Mouse (Mus musculus): ENCODE data around the gene Ampd3. TPM values are rescaled to one million over a fixed set of nuclear protein-coding genes. Genes with fewer than 3 reads are reported as not detected.

Gene Ampd3
- polyA plus RNA-seq, 1 experiment, result 6.9 TPM

DNA sequence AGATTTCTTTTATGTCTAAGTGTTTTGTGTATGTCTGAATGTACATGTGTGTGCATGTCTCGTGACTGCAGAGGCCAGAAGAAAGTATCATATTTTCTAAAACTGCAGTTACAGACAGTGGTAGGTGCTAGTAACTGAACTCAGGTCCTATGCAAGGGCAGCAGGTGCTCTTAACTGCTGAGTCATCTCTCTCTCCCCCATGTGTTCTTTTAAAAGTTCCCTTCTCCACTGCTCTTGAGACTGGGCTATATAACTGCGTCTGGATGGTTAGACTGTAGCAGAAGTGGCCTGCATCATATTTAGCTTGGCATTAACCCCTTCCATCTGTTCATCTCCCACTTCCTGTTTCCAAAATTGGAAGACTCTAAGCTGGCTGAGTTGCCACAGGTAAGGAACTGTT lies 21.2 kb upstream of the Ampd3 start:
- WGBS, result 74% methylated on average over 2 of the region's 2 CpGs
- TF ChIP-seq CTCF (IDR thresholded peaks at IDR 0.05; ENCODE audit: extremely low read depth, insufficient read length, insufficient replicate concordance, low read depth, low read length), result no peak
- TF ChIP-seq POLR2A (IDR thresholded peaks at IDR 0.05; ENCODE audit: low read depth, low read length), result no peak

DNA sequence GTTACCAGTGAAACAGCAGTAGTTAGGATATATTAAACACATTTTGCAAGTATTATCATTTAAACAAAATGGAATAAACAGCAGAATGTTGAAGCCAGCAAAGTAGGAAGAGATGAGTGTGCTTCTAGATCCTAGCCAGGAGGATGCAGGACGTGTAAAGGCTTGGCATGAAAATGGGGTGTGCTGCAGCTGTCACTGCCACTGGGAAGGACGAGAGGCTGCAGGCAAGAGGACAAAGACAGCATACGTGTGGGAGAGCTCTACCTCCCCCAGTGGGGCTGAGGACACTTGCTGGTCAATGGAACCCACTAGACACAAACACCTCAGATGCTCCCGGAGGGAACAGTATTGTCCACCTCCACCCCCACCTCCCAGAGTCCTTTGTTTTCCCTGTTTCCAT lies 17.2 kb upstream of the Ampd3 start:
- Histone ChIP-seq H3K27ac (ENCODE audit: insufficient read depth, low read depth, low read length) (no peak overlapping the region), H3K36me3 (ENCODE audit: control insufficient read depth, insufficient read depth, low read length) (no peaks in the 10 kb centered on the region), H3K4me1 (ENCODE audit: control insufficient read depth, insufficient read depth, insufficient read length, low read length) (no peaks in the 10 kb centered on the region), H3K4me3 (ENCODE audit: low read depth, low read length) (no peak overlapping the region), H3K27me3 (ENCODE audit: control insufficient read depth, insufficient read depth, low read length) (no peaks in the 10 kb centered on the region)
- 68% methylated on average over 4 of the region's 4 CpGs for WGBS
- no peak for TF ChIP-seq POLR2A (IDR thresholded peaks at IDR 0.05; ENCODE audit: low read depth, low read length)
- TF ChIP-seq CTCF (IDR thresholded peaks at IDR 0.05; ENCODE audit: extremely low read depth, insufficient read length, insufficient replicate concordance, low read depth, low read length), result no peak

More for the DNA sequence above, 21.2 kb upstream of the Ampd3 start:
- H3K4me3 ChIP-seq (ENCODE audit: low read depth, low read length), result no peak overlapping the region
- no peaks in the 10 kb centered on the region for H3K36me3 ChIP-seq (ENCODE audit: control insufficient read depth, insufficient read depth, low read length)
- no peaks in the 10 kb centered on the region for H3K27me3 ChIP-seq (ENCODE audit: control insufficient read depth, insufficient read depth, low read length)
- H3K4me1 ChIP-seq (ENCODE audit: control insufficient read depth, insufficient read depth, insufficient read length, low read length), result no peaks in the 10 kb centered on the region
- no peak overlapping the region for H3K27ac ChIP-seq (ENCODE audit: insufficient read depth, low read depth, low read length)

DNA sequence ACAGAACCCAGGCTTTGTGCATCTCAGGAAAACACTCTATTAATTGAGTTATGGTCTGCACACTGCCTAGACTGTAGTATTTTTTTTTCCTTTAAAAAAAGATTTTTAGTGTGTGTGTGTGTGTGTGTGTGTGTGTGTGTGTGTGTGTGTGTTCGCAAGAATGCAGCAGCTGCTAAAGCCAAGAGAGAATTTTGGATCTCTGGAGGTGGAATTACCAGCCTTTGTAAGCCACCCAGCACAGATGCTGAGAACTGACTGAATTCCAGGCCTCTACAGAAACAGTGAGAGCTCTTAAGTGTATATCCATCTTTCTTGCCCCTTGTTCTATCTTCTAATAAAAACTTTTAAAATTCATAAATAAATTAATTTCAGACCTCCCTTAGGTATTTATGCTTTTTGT lies 16.4 kb upstream of the Ampd3 start:
- WGBS, result 95% methylated on average over 1 of the region's 1 CpGs
- TF ChIP-seq CTCF (IDR thresholded peaks at IDR 0.05; ENCODE audit: extremely low read depth, insufficient read length, insufficient replicate concordance, low read depth, low read length), result no peak
- no peak for TF ChIP-seq POLR2A (IDR thresholded peaks at IDR 0.05; ENCODE audit: low read depth, low read length)
- Histone ChIP-seq H3K4me1 (ENCODE audit: control insufficient read depth, insufficient read depth, insufficient read length, low read length) (no peaks in the 10 kb centered on the region), H3K4me3 (ENCODE audit: low read depth, low read length) (no peak overlapping the region), H3K27me3 (ENCODE audit: control insufficient read depth, insufficient read depth, low read length) (no peaks in the 10 kb centered on the region), H3K27ac (ENCODE audit: insufficient read depth, low read depth, low read length) (no peak overlapping the region), H3K36me3 (ENCODE audit: control insufficient read depth, insufficient read depth, low read length) (no peaks in the 10 kb centered on the region)

DNA sequence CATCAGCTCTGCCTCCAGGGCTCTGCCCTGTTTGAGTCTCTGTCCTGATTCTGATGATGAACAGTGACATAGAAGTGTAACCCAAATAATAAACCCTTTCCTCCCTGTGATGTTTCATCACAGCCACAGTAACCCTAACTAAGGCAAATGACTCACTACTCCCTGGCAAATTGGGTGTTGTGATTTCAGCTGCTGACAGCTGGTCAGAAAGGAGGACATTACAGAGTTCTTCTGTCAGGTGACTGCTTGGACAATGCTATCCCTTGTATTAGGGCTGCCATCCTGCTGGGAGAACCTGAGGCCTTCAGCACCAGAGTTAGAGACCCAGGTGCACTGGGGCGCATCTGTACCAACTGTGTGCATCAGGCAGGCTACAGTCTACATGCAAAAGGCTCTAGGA lies 14.7 kb upstream of the Ampd3 start:
- TF ChIP-seq CTCF (IDR thresholded peaks at IDR 0.05; ENCODE audit: extremely low read depth, insufficient read length, insufficient replicate concordance, low read depth, low read length) (no peak), POLR2A (IDR thresholded peaks at IDR 0.05; ENCODE audit: low read depth, low read length) (no peak)
- Histone ChIP-seq H3K36me3 (ENCODE audit: control insufficient read depth, insufficient read depth, low read length) (no peaks in the 10 kb centered on the region), H3K27me3 (ENCODE audit: control insufficient read depth, insufficient read depth, low read length) (no peaks in the 10 kb centered on the region), H3K4me3 (ENCODE audit: low read depth, low read length) (no peak overlapping the region), H3K27ac (ENCODE audit: insufficient read depth, low read depth, low read length) (no peak overlapping the region), H3K4me1 (ENCODE audit: control insufficient read depth, insufficient read depth, insufficient read length, low read length) (no peaks in the 10 kb centered on the region)
- WGBS, result 89% methylated on average over 1 of the region's 1 CpGs

DNA sequence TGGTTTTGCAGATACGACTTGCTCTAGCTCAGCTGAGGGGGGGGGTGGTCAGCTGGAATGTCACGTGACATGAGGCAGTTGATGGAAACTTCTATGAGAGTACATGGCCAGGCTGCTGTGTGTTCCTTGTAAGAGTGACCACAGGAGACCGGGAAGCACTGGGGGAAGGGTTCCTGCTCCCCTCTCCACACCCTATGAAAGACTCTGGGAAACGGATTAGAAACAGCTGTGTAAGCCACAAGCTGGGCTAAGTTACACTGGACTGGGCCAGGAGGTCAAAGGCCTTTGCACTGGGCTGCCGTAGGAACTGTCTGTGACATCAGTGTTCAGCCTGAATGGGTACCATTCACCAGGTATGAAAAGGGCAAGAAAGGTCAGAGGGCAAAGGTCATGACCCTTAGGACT lies 14.1 kb upstream of the Ampd3 start:
- Histone ChIP-seq H3K4me1 (ENCODE audit: control insufficient read depth, insufficient read depth, insufficient read length, low read length) (no peaks in the 10 kb centered on the region), H3K27ac (ENCODE audit: insufficient read depth, low read depth, low read length) (no peak overlapping the region), H3K4me3 (ENCODE audit: low read depth, low read length) (no peak overlapping the region), H3K36me3 (ENCODE audit: control insufficient read depth, insufficient read depth, low read length) (no peaks in the 10 kb centered on the region), H3K27me3 (ENCODE audit: control insufficient read depth, insufficient read depth, low read length) (no peaks in the 10 kb centered on the region)
- WGBS, result 63% methylated on average over 5 of the region's 5 CpGs
- TF ChIP-seq CTCF (IDR thresholded peaks at IDR 0.05; ENCODE audit: extremely low read depth, insufficient read length, insufficient replicate concordance, low read depth, low read length) (no peak), POLR2A (IDR thresholded peaks at IDR 0.05; ENCODE audit: low read depth, low read length) (no peak)

DNA sequence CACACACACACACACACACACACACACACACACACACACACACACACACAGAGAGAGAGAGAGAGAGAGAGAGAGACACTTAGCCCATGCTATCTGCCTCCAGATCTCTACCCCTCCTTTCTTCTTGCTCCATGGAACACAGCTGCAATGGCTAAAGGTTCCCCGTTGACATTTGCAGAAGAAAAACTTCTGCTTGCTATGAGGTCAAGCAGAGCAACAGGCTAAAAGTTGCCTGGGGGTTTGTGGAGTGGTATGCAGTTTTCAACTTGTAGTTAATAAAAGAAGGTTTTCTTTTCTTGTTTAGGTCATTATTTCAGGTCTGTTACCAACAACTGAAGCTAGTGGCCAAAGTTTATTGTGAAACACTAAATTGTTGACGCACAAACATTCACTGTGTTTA lies 11.6 kb upstream of the Ampd3 start:
- WGBS, result 46% methylated on average over 2 of the region's 2 CpGs
- Histone ChIP-seq H3K4me3 (ENCODE audit: low read depth, low read length) (no peak overlapping the region), H3K27me3 (ENCODE audit: control insufficient read depth, insufficient read depth, low read length) (no peaks in the 10 kb centered on the region), H3K27ac (ENCODE audit: insufficient read depth, low read depth, low read length) (no peak overlapping the region), H3K36me3 (ENCODE audit: control insufficient read depth, insufficient read depth, low read length) (no peaks in the 10 kb centered on the region), H3K4me1 (ENCODE audit: control insufficient read depth, insufficient read depth, insufficient read length, low read length) (no peaks in the 10 kb centered on the region)
- TF ChIP-seq CTCF (IDR thresholded peaks at IDR 0.05; ENCODE audit: extremely low read depth, insufficient read length, insufficient replicate concordance, low read depth, low read length) (no peak), POLR2A (IDR thresholded peaks at IDR 0.05; ENCODE audit: low read depth, low read length) (no peak)

DNA sequence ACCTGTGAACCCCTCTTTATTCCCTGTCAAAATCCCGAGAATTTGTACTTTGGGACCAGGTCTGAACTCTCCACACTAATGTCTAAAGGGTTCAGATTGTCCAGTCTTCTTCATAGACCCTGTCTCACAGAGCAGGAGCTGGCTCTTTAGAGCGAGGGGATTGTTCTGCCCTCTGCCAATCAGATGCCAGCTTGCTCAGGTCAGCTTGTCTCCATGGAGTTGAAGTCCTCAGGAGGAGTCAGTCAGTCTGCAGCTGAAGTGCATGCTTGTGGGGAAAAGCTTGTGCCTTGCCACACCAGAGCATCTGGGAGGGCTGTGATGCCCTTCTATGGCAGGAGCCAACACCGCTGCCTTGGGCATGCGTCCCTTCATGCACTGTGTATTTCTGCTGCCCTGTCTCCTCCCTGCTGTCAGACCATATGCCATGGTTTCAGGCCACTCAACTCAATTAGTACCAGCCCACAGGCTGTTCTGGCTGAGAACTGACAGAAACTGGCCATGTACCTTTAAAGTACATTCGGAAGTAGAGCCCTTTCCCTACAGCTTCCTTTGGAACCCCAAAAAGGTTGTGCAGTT lies 5.3 kb upstream of the Ampd3 start:
- no peak for TF ChIP-seq CTCF (IDR thresholded peaks at IDR 0.05; ENCODE audit: extremely low read depth, insufficient read length, insufficient replicate concordance, low read depth, low read length)
- no peak for TF ChIP-seq POLR2A (IDR thresholded peaks at IDR 0.05; ENCODE audit: low read depth, low read length)
- 90% methylated on average over 5 of the region's 5 CpGs for WGBS

More for the DNA sequence above, 5.3 kb upstream of the Ampd3 start:
- Histone ChIP-seq H3K4me3 (ENCODE audit: low read depth, low read length) (no peak overlapping the region), H3K36me3 (ENCODE audit: control insufficient read depth, insufficient read depth, low read length) (no peaks in the 10 kb centered on the region), H3K27me3 (ENCODE audit: control insufficient read depth, insufficient read depth, low read length) (no peaks in the 10 kb centered on the region), H3K27ac (ENCODE audit: insufficient read depth, low read depth, low read length) (no peak overlapping the region), H3K4me1 (ENCODE audit: control insufficient read depth, insufficient read depth, insufficient read length, low read length) (peaks cover under 1% of the 10 kb centered on the region; the same call in 1 of the 2 replicates)

Measured in small intestine, adult 2 months (tissue).